Mouse (Mus musculus) kidney, postnatal 0 days (tissue): ENCODE results near the gene Cct3. TPM values are rescaled to one million over a fixed set of nuclear protein-coding genes. Genes with fewer than 3 reads are reported as not detected.
A peak's percentile ranks its signal among the peaks of the same experiment; 100 is the strongest.
"Not testable (repeated sequence)": the region's sequence is repeated elsewhere in the genome, so short reads cannot be mapped to it uniquely, and the experiment has no call there.

ENCODE experiments used
- ATAC-seq: fragments of 200-750 bp; cut with Nextera tagmentation; replicated peaks from 2 replicates; pipeline ENCODE4 v1.8.0; 2017; ENCODE audit warnings: low read depth, moderate number of reproducible peaks, moderate TSS enrichment, moderate library complexity; ENCODE audit not compliant: low FRiP score
- DNase-seq: peaks from one replicate; pipeline ENCODE4 v3.0.0-alpha.2; 2016; ENCODE audit warnings: low spot score
- H3K27ac ChIP-seq: fragments of 300-500 bp; sonication (generic); 2 replicates; pipeline ENCODE4 v1.5.1; 2014; ENCODE audit warnings: mild to moderate bottlenecking
- H3K27me3 ChIP-seq: fragments of 300-500 bp; sonication (generic); 2 replicates; pipeline ENCODE4 v1.6.1; 2014; ENCODE audit warnings: low read length, mixed read lengths; ENCODE audit not compliant: insufficient read depth
- H3K36me3 ChIP-seq: fragments of 300-500 bp; sonication (generic); 2 replicates; pipeline ENCODE4 v1.6.1; 2014; ENCODE audit warnings: low read length, mixed read lengths; ENCODE audit not compliant: insufficient read depth
- H3K4me1 ChIP-seq: fragments of 300-500 bp; sonication (generic); replicated peaks from 2 replicates; pipeline ENCODE4 v1.6.1; 2014; ENCODE audit warnings: antibody characterized with exemption, low read length, mixed read lengths; ENCODE audit not compliant: insufficient read depth
- H3K4me2 ChIP-seq: fragments of 300-500 bp; sonication (generic); 2 replicates; pipeline ENCODE4 v1.6.1; 2014; ENCODE audit warnings: mild to moderate bottlenecking, low read length, moderate library complexity, mixed read lengths
- H3K4me3 ChIP-seq: fragments of 300-500 bp; sonication (generic); replicated peaks from 2 replicates; pipeline ENCODE4 v1.5.1; 2014; ENCODE audit warnings: low read depth, low read length
- H3K9ac ChIP-seq: fragments of 300-500 bp; sonication (generic); 2 replicates; pipeline ENCODE4 v1.6.1; 2014; ENCODE audit warnings: low read depth, low read length
- H3K9me3 ChIP-seq: fragments of 300-500 bp; sonication (generic); replicated peaks from 2 replicates; pipeline ENCODE4 v1.6.1; 2016; ENCODE audit warnings: low read length, inconsistent platforms, mixed read lengths
- CTCF ChIP-seq: IDR thresholded peaks from 2 replicates; pipeline ENCODE4 v1.5.1; 2016; ENCODE audit warnings: antibody characterized with exemption, low read depth, mild to moderate bottlenecking, moderate library complexity
- WGBS: fragments of 180-500 bp; shearing (Covaris S2); extraction: QIAGEN DNeasy Blood & Tissue Kit; methylation state at CpG from one replicate; pipeline ENCODE4 v1.1.7; 2014; 5-methylcytosine and 5-hydroxymethylcytosine counted together
- polyA plus RNA-seq: library from polyadenylated mRNA; unstranded; fragments of >200 nt; fragmentation: Nextera tagmentation; extraction: Ambion mirVana; gene quantifications from 2 replicates; pipeline ENCODE4 v1.2.1, GENCODE M21; 2015

Gene Cct3
- polyA plus RNA-seq, 1 experiment from 2014 or later, result 373 TPM

- no peaks in the 10 kb centered on the region for H3K4me1 ChIP-seq
- ATAC-seq (0 out of 2 replicates have a peak, but pooled peaks have one; percentile 8), DNase-seq (peak; percentile 72)
- H3K27me3 ChIP-seq, result peaks cover 3% of the 10 kb centered on the region; the same call in 1 of the 2 replicates
- peaks cover 25% of the 10 kb centered on the region for H3K36me3 ChIP-seq
- WGBS, result under 1% methylated on average over 16 of the region's 16 CpGs
- peak within 1 kb of the TSS; percentile 17; the same call in 1 of the 2 replicates for H3K4me3 ChIP-seq
- H3K4me2 ChIP-seq, result peak within 1 kb of the TSS; percentile 38
- H3K9ac ChIP-seq, result no peak within 1 kb of the TSS
- TF ChIP-seq CTCF, result no peak
- H3K27ac ChIP-seq, result peak within 1 kb of the TSS; percentile 5; the same call in 1 of the 2 replicates
- H3K9me3 ChIP-seq, result no peaks in the 10 kb centered on the region
These were observed 67.4 kb downstream of the Cct3 start, which contains the start of gene Paqr6 for GRCm38 (mm10) chr3:88364337-88364736. TSS of gene Paqr6 (plus strand) at chr3:88364584.

- WGBS, result 47% methylated on average over 34 of the region's 34 CpGs
- ATAC-seq, result no peak
- Histone ChIP-seq H3K4me2 (no peak overlapping the region), H3K27me3 (peaks cover 3% of the 10 kb centered on the region; the same call in 1 of the 2 replicates), H3K4me1 (no peaks in the 10 kb centered on the region), H3K9me3 (no peaks in the 10 kb centered on the region), H3K9ac (no peak overlapping the region), H3K27ac (no peak overlapping the region), H3K36me3 (peaks cover 10% of the 10 kb centered on the region), H3K4me3 (no peak overlapping the region)
- no peak for DNase-seq
- TF ChIP-seq CTCF, result no peak
These were observed 68.9 kb downstream of the Cct3 start for GRCm38 (mm10) chr3:88365705-88366361.

DNA sequence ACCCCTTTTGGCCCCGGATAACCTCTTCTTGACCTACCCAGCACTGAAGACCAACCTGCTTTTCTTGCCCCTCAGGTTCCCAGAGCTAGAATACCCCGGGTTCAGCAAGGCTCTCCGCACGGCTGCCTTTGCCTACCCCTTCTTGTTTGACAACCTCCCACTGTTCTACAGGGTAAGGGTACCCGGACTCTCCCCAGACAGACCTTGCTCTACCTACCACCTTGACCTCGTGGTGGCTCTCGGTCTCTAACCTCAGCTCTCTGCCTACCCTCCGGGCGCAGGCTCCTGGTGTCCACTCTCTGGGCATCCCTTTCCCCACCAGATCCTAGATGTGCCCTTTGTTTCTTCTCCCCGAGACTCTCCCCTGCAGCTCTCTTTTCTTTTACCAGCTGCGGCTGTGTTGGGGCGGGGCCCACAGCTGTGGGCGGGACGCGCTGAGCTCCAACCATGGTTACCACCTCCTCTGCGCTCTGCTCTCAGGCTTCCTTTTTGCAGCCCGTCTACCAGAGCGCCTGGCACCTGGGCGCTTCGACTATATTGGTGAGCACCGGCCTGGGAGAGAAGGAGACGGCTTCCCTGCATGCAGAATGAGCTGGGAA, 70.0 kb downstream of the Cct3 start:
- DNase-seq, result peak; percentile 17
- peak; percentile 64 for ATAC-seq
- WGBS, result 10% methylated on average over 20 of the region's 22 CpGs
- H3K9ac ChIP-seq, H3K9me3 ChIP-seq, H3K4me1 ChIP-seq, H3K4me3 ChIP-seq, H3K27me3 ChIP-seq, H3K27ac ChIP-seq, H3K36me3 ChIP-seq: not testable (repeated sequence)
- peak overlapping the region; percentile 37 for H3K4me2 ChIP-seq

- not testable (repeated sequence) for H3K4me1 ChIP-seq, ATAC-seq, H3K4me3 ChIP-seq, H3K9ac ChIP-seq, H3K36me3 ChIP-seq, DNase-seq, H3K4me2 ChIP-seq, H3K9me3 ChIP-seq, H3K27me3 ChIP-seq, H3K27ac ChIP-seq
- whole genome bisulfite sequencing, result 49% methylated on average over 3 of the region's 7 CpGs
These were observed 70.6 kb downstream of the Cct3 start for GRCm38 (mm10) chr3:88367517-88367916.

DNA sequence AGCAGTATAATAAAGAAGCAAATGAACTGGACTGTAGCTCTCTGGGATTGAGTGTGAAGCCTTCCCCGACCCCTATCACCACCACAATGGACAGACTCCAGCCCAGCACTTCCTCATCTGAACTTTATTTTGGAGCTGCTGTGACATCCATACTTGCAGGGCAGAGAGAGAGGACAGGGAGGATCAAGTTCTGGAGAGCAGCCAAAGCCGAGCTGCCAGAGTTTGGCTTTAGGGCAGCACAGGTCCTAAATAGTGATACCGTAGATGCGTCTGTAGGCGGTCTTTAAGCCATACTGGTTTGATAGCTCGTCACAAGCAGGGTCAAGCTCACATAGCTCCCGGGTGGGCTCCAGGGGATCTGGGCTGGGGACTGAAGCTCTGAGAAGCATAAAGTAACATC, 71.6 kb downstream of the Cct3 start:
- not testable (repeated sequence) for H3K4me1 ChIP-seq, H3K9ac ChIP-seq, H3K27ac ChIP-seq, H3K4me2 ChIP-seq, H3K27me3 ChIP-seq, ATAC-seq, H3K36me3 ChIP-seq, H3K4me3 ChIP-seq, DNase-seq, H3K9me3 ChIP-seq
- 78% methylated on average over 7 of the region's 7 CpGs for WGBS

Other genes starting within 250 kb of the Cct3 start
- 161 and 173 TPM in 2 replicates for gene Naxe, start 238.6 kb upstream of the Cct3 start, polyA plus RNA-seq
- gene Ttc24, start 218.8 kb upstream of the Cct3 start, polyA plus RNA-seq, result not detected in 2 replicates
- gene Iqgap3, start 215.1 kb upstream of the Cct3 start, polyA plus RNA-seq, result 6.8 and 8.2 TPM in 2 replicates
- gene Mef2d, start 154.7 kb upstream of the Cct3 start, polyA plus RNA-seq, result 14.4 and 16.2 TPM in 2 replicates
- gene Rhbg, start 42.4 kb upstream of the Cct3 start, polyA plus RNA-seq, result 23.2 and 24.2 TPM in 2 replicates
- gene Gm38392, start 9.9 kb upstream of the Cct3 start, polyA plus RNA-seq, result 3.8 and 5.1 TPM in 2 replicates
- gene Tsacc, start 117 bp upstream of the Cct3 start, polyA plus RNA-seq, result 13.0 and 13.8 TPM in 2 replicates
- gene Glmp, start 27.9 kb downstream of the Cct3 start, polyA plus RNA-seq, result 306 and 328 TPM in 2 replicates
- gene Tmem79, start 39.0 kb downstream of the Cct3 start, polyA plus RNA-seq, result 6.3 and 7.4 TPM in 2 replicates
- gene Smg5, start 39.1 kb downstream of the Cct3 start, polyA plus RNA-seq, result 26.7 and 30.9 TPM in 2 replicates
- 15.4 and 16.6 TPM in 2 replicates for gene Paqr6, start 67.5 kb downstream of the Cct3 start, polyA plus RNA-seq
- gene Bglap3, start 75.6 kb downstream of the Cct3 start, polyA plus RNA-seq, result 3.8 and 4.7 TPM in 2 replicates
- 4.2 and 7.1 TPM in 2 replicates for gene Bglap2, start 81.6 kb downstream of the Cct3 start, polyA plus RNA-seq
- gene Bglap, start 87.3 kb downstream of the Cct3 start, polyA plus RNA-seq, result not detected in 2 replicates
- 97.5 and 107 TPM in 2 replicates for gene Pmf1, start 113.2 kb downstream of the Cct3 start, polyA plus RNA-seq
- gene Slc25a44, start 128.0 kb downstream of the Cct3 start, polyA plus RNA-seq, result 17.1 and 17.7 TPM in 2 replicates
- gene Sema4a, start 164.1 kb downstream of the Cct3 start, polyA plus RNA-seq, result 32.6 and 33.3 TPM in 2 replicates
- 99.3 and 108 TPM in 2 replicates for gene Lmna, start 212.8 kb downstream of the Cct3 start, polyA plus RNA-seq
- gene Mex3a, start 235.3 kb downstream of the Cct3 start, polyA plus RNA-seq, result 12.5 and 13.8 TPM in 2 replicates